Mouse (Mus musculus): ENCODE data around the gene Moxd2. TPM values are rescaled to one million over a fixed set of nuclear protein-coding genes. Genes with fewer than 3 reads are reported as not detected.
A peak's percentile ranks its signal among the peaks of the same experiment; 100 is the strongest.

Moxd2 gene
- polyA plus RNA-seq (2014; fragmentation: Nextera tagmentation; extraction: Ambion mirVana): not detected in 2 replicates

DNA sequence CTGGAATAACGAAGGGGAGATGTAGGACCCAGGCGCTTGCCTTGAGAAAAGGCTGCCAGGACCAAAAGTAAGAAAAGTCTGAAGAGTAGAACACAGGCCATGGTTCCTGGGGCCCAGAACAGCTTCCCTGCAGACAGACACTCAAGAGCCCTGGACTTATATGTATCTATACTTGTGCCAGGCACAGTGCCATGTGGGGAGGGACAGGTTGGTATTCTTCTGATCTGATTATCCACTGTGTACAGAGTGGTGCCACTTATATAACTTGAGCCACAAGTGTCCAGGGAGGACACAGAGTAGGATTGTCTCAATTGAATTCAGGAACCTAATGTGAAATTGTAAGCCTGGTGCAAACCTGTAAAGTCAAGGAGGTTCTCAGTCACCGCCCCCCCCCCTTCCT is at the start of gene Moxd2:
Gene Moxd2, minus strand, starts transcription at position 101 of the 400 bp plus-strand sequence.
- Histone ChIP-seq H3K4me1 (replicated peaks; ENCODE audit: control insufficient read depth, insufficient read depth, low read length) (no peaks in the 10 kb centered on the region), H3K27me3 (replicated peaks; ENCODE audit: control insufficient read depth, insufficient read depth, low read length) (no peaks in the 10 kb centered on the region), H3K36me3 (ENCODE audit: control insufficient read depth, insufficient read depth, low read length) (no peaks in the 10 kb centered on the region), H3K4me2 (ENCODE audit: low read length) (no peak within 1 kb of the TSS), H3K27ac (ENCODE audit: low read depth) (no peak within 1 kb of the TSS), H3K9ac (ENCODE audit: low read length) (no peak within 1 kb of the TSS), H3K4me3 (ENCODE audit: low read depth, low read length) (no peak within 1 kb of the TSS), H3K9me3 (ENCODE audit: control insufficient read depth, low read length) (no peaks in the 10 kb centered on the region)
- DNase-seq (ENCODE audit: low spot score): no peak
- 91% methylated on average over 3 of the region's 3 CpGs for WGBS
- no peak for ATAC-seq (replicated peaks; ENCODE audit: low FRiP score, low TSS enrichment, low read depth)

DNA sequence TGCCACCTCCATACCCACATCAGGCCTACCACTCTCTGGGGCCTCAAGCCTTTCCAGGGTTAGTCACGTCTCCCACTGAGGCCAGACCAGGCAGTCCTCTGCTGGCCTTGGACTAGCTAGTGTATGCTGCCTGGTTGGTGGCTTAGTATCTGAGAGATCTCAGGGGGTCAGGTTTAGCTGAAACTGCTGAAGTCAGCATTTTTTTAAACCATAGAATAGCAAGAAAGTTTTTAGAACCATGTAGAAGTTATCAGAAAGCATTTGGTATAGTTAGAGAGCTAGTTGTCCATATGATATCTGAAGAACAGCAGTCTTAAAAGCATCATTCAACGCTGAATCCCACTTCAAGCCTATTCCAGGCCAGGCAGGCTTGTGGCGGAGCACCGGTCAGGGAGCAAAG is 32.7 kb upstream of the Moxd2 start:
- no peak overlapping the region for H3K4me2 ChIP-seq (ENCODE audit: low read length)
- DNase-seq (ENCODE audit: low spot score): no peak
- H3K27ac ChIP-seq (ENCODE audit: low read depth): no peak overlapping the region
- H3K36me3 ChIP-seq (ENCODE audit: control insufficient read depth, insufficient read depth, low read length): no peaks in the 10 kb centered on the region
- H3K9ac ChIP-seq (ENCODE audit: low read length): no peak overlapping the region
- ATAC-seq (replicated peaks; ENCODE audit: low FRiP score, low TSS enrichment, low read depth): no peak
- no peaks in the 10 kb centered on the region for H3K9me3 ChIP-seq (ENCODE audit: control insufficient read depth, low read length)
- H3K4me3 ChIP-seq (ENCODE audit: low read depth, low read length): no peak overlapping the region
- H3K27me3 ChIP-seq (replicated peaks; ENCODE audit: control insufficient read depth, insufficient read depth, low read length): no peaks in the 10 kb centered on the region
- no peaks in the 10 kb centered on the region for H3K4me1 ChIP-seq (replicated peaks; ENCODE audit: control insufficient read depth, insufficient read depth, low read length)
- 88% methylated on average over 4 of the region's 4 CpGs for WGBS

DNA sequence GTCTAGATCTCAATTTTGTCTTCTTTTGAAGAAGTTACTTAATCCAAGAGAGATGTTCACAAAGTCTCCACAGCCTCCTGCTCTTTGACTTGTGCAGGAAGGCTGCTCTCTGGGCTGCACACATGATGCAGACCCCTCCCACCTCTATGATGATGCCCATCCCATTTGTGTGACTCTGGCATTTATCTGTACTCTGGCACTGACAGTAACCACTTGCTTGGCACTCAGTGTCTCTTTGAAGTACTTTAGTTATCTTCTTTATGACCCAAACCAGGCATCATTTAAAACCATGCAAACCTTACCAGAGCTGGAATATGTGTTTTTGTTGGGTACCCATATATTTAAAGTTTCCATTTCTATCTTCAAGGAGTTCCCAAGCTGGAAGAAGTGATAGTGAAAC is 13.0 kb upstream of the Moxd2 start, which contains the start of gene Prss58:
Gene Prss58, minus strand, starts transcription at position 101 of the 400 bp plus-strand sequence.
- Histone ChIP-seq H3K4me1 (replicated peaks; ENCODE audit: control insufficient read depth, insufficient read depth, low read length) (no peaks in the 10 kb centered on the region), H3K27me3 (replicated peaks; ENCODE audit: control insufficient read depth, insufficient read depth, low read length) (no peaks in the 10 kb centered on the region), H3K27ac (ENCODE audit: low read depth) (no peak within 1 kb of the TSS), H3K36me3 (ENCODE audit: control insufficient read depth, insufficient read depth, low read length) (no peaks in the 10 kb centered on the region), H3K4me2 (ENCODE audit: low read length) (no peak within 1 kb of the TSS), H3K9me3 (ENCODE audit: control insufficient read depth, low read length) (no peaks in the 10 kb centered on the region), H3K9ac (ENCODE audit: low read length) (no peak within 1 kb of the TSS), H3K4me3 (ENCODE audit: low read depth, low read length) (no peak within 1 kb of the TSS)
- DNase-seq (ENCODE audit: low spot score): no peak
- no peak for ATAC-seq (replicated peaks; ENCODE audit: low FRiP score, low TSS enrichment, low read depth)

DNA sequence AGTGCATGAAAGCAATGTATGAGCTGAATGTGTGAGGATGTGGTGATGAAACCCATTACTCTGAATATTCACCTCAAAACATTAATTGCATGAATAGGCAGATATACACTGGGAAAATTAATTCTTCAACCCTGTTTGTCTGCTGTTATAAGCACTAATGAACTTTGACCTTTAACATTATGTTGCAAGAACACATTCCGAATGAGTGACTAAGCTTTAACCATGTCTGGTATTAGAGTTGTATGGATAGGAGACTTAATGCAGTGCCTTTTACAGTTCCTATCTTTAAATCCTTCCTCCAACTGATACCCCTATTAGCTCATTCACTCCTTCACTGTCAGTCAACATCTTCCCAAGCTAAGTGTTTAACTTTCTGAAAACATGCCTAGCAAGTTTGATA is 7.4 kb upstream of the Moxd2 start:
- Histone ChIP-seq H3K4me2 (ENCODE audit: low read length) (no peak overlapping the region), H3K36me3 (ENCODE audit: control insufficient read depth, insufficient read depth, low read length) (no peaks in the 10 kb centered on the region), H3K27me3 (replicated peaks; ENCODE audit: control insufficient read depth, insufficient read depth, low read length) (no peaks in the 10 kb centered on the region), H3K4me3 (ENCODE audit: low read depth, low read length) (no peak overlapping the region), H3K4me1 (replicated peaks; ENCODE audit: control insufficient read depth, insufficient read depth, low read length) (no peaks in the 10 kb centered on the region), H3K9ac (ENCODE audit: low read length) (no peak overlapping the region), H3K27ac (ENCODE audit: low read depth) (no peak overlapping the region), H3K9me3 (ENCODE audit: control insufficient read depth, low read length) (no peaks in the 10 kb centered on the region)
- WGBS: 84% methylated on average over 1 of the region's 1 CpGs
- DNase-seq (ENCODE audit: low spot score) (no peak), ATAC-seq (replicated peaks; ENCODE audit: low FRiP score, low TSS enrichment, low read depth) (no peak)

DNA sequence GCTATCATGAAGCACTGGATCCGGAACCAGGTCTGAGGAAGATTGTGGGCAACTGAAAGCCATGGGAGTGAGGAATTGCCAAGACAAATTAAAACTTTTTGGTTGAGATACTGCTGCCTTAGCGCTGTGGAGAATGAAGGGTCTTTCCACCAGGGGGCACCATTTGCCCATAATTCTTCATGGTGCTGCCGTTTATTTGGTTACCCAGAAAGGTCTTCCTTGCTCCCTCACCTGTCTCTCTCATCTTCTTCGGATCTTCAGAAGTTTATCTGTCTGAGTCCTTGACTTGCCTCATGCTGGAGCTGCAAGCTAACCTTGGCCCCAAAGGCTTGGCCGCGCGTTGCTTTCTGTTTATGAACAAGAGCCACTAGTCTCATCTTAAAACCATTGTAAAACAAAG is 6.3 kb upstream of the Moxd2 start:
- H3K36me3 ChIP-seq (ENCODE audit: control insufficient read depth, insufficient read depth, low read length): no peaks in the 10 kb centered on the region
- ATAC-seq (replicated peaks; ENCODE audit: low FRiP score, low TSS enrichment, low read depth) (no peak), DNase-seq (ENCODE audit: low spot score) (peak; percentile 55)
- no peaks in the 10 kb centered on the region for H3K27me3 ChIP-seq (replicated peaks; ENCODE audit: control insufficient read depth, insufficient read depth, low read length)
- no peaks in the 10 kb centered on the region for H3K9me3 ChIP-seq (ENCODE audit: control insufficient read depth, low read length)
- no peak overlapping the region for H3K27ac ChIP-seq (ENCODE audit: low read depth)
- H3K4me1 ChIP-seq (replicated peaks; ENCODE audit: control insufficient read depth, insufficient read depth, low read length): no peaks in the 10 kb centered on the region
- no peak overlapping the region for H3K9ac ChIP-seq (ENCODE audit: low read length)
- H3K4me3 ChIP-seq (ENCODE audit: low read depth, low read length): no peak overlapping the region
- WGBS: 46% methylated on average over 7 of the region's 7 CpGs
- no peak overlapping the region for H3K4me2 ChIP-seq (ENCODE audit: low read length)

DNA sequence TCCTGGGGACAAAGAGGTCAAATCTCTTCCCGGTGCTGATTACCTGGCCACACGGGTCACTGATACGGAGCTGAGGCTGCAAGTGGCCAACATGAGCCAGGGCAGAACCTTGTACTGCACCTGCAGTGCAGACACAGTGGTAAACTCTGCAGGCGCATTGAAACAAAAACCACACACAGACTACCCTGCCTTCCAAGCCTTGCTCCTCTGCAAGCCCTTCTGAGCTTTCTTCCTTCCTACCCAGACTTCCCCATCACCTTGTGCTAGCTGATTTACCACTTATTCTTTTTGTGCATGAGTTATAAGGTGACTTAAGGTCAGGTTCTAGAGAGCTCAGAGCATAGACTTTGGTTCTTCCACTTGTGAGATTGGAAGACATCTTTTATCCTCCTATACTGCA is 4.5 kb upstream of the Moxd2 start:
- Histone ChIP-seq H3K4me1 (replicated peaks; ENCODE audit: control insufficient read depth, insufficient read depth, low read length) (no peaks in the 10 kb centered on the region), H3K27ac (ENCODE audit: low read depth) (no peak overlapping the region), H3K9me3 (ENCODE audit: control insufficient read depth, low read length) (no peaks in the 10 kb centered on the region), H3K9ac (ENCODE audit: low read length) (no peak overlapping the region), H3K27me3 (replicated peaks; ENCODE audit: control insufficient read depth, insufficient read depth, low read length) (no peaks in the 10 kb centered on the region), H3K4me2 (ENCODE audit: low read length) (no peak overlapping the region), H3K4me3 (ENCODE audit: low read depth, low read length) (no peak overlapping the region), H3K36me3 (ENCODE audit: control insufficient read depth, insufficient read depth, low read length) (no peaks in the 10 kb centered on the region)
- 85% methylated on average over 4 of the region's 4 CpGs for WGBS
- ATAC-seq (replicated peaks; ENCODE audit: low FRiP score, low TSS enrichment, low read depth): no peak
- no peak for DNase-seq (ENCODE audit: low spot score)

DNA sequence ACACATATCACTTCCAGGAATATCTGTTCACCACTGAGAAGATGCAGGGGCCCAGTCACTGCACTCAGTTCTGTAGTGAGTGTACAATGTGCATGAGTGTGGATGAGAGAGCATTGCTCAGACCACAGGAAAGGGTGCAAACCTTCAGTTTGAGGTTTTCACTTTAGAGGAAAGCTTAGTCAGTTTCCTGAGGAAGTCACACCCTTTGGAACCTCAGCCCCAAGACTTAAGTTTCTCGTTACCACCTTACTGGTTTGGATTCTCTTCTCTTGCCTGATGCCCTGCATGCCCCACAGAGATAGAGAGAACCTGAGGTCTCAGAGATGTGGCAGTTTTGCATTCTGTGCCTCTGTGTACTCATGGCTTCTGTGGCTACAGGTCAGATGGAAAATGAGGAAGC is 3.7 kb upstream of the Moxd2 start:
- no peaks in the 10 kb centered on the region for H3K27me3 ChIP-seq (replicated peaks; ENCODE audit: control insufficient read depth, insufficient read depth, low read length)
- no peaks in the 10 kb centered on the region for H3K36me3 ChIP-seq (ENCODE audit: control insufficient read depth, insufficient read depth, low read length)
- WGBS: 75% methylated on average over 1 of the region's 1 CpGs
- no peak for ATAC-seq (replicated peaks; ENCODE audit: low FRiP score, low TSS enrichment, low read depth)
- no peak overlapping the region for H3K9ac ChIP-seq (ENCODE audit: low read length)
- DNase-seq (ENCODE audit: low spot score): no peak
- H3K4me2 ChIP-seq (ENCODE audit: low read length): no peak overlapping the region
- no peaks in the 10 kb centered on the region for H3K9me3 ChIP-seq (ENCODE audit: control insufficient read depth, low read length)
- no peak overlapping the region for H3K27ac ChIP-seq (ENCODE audit: low read depth)
- H3K4me1 ChIP-seq (replicated peaks; ENCODE audit: control insufficient read depth, insufficient read depth, low read length): no peaks in the 10 kb centered on the region
- no peak overlapping the region for H3K4me3 ChIP-seq (ENCODE audit: low read depth, low read length)

DNA sequence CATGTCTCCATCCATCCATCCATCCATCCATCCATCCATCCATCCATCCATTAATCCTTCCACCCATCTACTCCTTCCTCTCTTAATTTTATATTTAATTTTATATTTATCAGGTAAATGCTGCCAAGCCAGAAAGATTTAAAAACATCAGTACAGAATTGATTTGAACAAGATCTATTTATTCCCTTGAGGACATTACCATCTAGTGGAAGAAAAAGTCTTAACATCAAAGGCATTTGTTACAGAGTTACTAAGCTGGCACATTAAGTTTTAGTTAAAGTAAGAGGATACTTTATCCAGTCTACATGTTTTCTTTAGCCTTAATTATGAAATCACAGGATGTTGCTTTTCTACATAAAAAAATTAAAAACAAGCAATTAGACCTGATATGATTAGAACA is 42.0 kb downstream of the Moxd2 start:
- Histone ChIP-seq H3K36me3 (ENCODE audit: control insufficient read depth, insufficient read depth, low read length) (no peaks in the 10 kb centered on the region), H3K9ac (ENCODE audit: low read length) (no peak overlapping the region), H3K9me3 (ENCODE audit: control insufficient read depth, low read length) (no peaks in the 10 kb centered on the region), H3K27ac (ENCODE audit: low read depth) (no peak overlapping the region), H3K4me3 (ENCODE audit: low read depth, low read length) (no peak overlapping the region), H3K27me3 (replicated peaks; ENCODE audit: control insufficient read depth, insufficient read depth, low read length) (no peaks in the 10 kb centered on the region), H3K4me1 (replicated peaks; ENCODE audit: control insufficient read depth, insufficient read depth, low read length) (no peaks in the 10 kb centered on the region), H3K4me2 (ENCODE audit: low read length) (no peak overlapping the region)
- DNase-seq (ENCODE audit: low spot score): no peak
- ATAC-seq (replicated peaks; ENCODE audit: low FRiP score, low TSS enrichment, low read depth): no peak
